In genomic region chr3:95229781-95230494, GRCm38 (mm10) we compare ENCODE assay signal across 8 mouse cellular contexts. TPM values are rescaled to one million over a fixed set of nuclear protein-coding genes. Genes with fewer than 3 reads are reported as not detected.
DNase-seq lines count a peak whose midpoint lies in the region; ATAC-seq and TF ChIP-seq lines count a peak whose summit lies in the region.

No protein-coding gene starts in this region.

- DNase-seq in adrenal gland, postnatal 36 days, result peak; percentile 51 to 60
- peak; percentile 76 for DNase-seq in forebrain, embryonic 11.5 days (ENCODE audit: low spot score)
- peak; percentile 68 for DNase-seq in hindbrain, embryonic 10.5 days (ENCODE audit: low spot score)
- peak; percentile 76 for DNase-seq in layer of hippocampus, adult 9-11 months
- peak; percentile 22 for DNase-seq in retina, embryonic 14.5 days (ENCODE audit: low spot score)

- peaks cover 70% of the 10 kb centered on the region for H3K79me3 ChIP-seq in C2C12 (ENCODE audit: low read depth)

- ATAC-seq in forebrain, embryonic 11.5 days (replicated peaks; ENCODE audit: low FRiP score), result peak; percentile 29; the same call in 1 of the 2 replicates
- ATAC-seq in lung, embryonic 15.5 days (ENCODE audit: borderline replicate concordance, extremely low read depth, low FRiP score, low TSS enrichment), result peak; percentile 21; the same call in 1 of the 2 replicates
- no peak for ATAC-seq in activated CD4-positive, CD25-positive, alpha-beta regulatory T cell, adult 4 months

- H3K27me3 ChIP-seq in C2C12 (ENCODE audit: control insufficient read depth, insufficient read depth, insufficient read length), result no peaks in the 10 kb centered on the region
- no peaks in the 10 kb centered on the region for H3K27me3 ChIP-seq in forebrain, embryonic 11.5 days (ENCODE audit: control insufficient read depth, insufficient read depth, low read length)
- H3K27me3 ChIP-seq in hindbrain, embryonic 10.5 days (ENCODE audit: insufficient read depth, poor library complexity, severe bottlenecking), result no peaks in the 10 kb centered on the region
- H3K27me3 ChIP-seq in lung, embryonic 15.5 days, result no peaks in the 10 kb centered on the region

- H3K27ac ChIP-seq in forebrain, embryonic 11.5 days (ENCODE audit: low read depth, low read length), result peak overlapping the region; percentile 94
- peak overlapping the region; percentile 98 for H3K27ac ChIP-seq in hindbrain, embryonic 10.5 days
- H3K27ac ChIP-seq in lung, embryonic 15.5 days, result peak overlapping the region; percentile 98

- H3K9me3 ChIP-seq in forebrain, embryonic 11.5 days (ENCODE audit: control insufficient read depth, low read length), result no peaks in the 10 kb centered on the region
- no peaks in the 10 kb centered on the region for H3K9me3 ChIP-seq in hindbrain, embryonic 10.5 days
- H3K9me3 ChIP-seq in lung, embryonic 15.5 days, result no peaks in the 10 kb centered on the region

- H3K79me2 ChIP-seq in C2C12 (ENCODE audit: control insufficient read depth, insufficient read depth), result peaks cover 98% of the 10 kb centered on the region

- peaks cover 47% of the 10 kb centered on the region for H3K36me3 ChIP-seq in C2C12 (ENCODE audit: control insufficient read depth, insufficient read depth)
- peaks cover 20% of the 10 kb centered on the region for H3K36me3 ChIP-seq in forebrain, embryonic 11.5 days (ENCODE audit: control insufficient read depth, insufficient read depth, low read length)
- peaks cover 54% of the 10 kb centered on the region for H3K36me3 ChIP-seq in hindbrain, embryonic 10.5 days
- H3K36me3 ChIP-seq in lung, embryonic 15.5 days, result peaks cover 40% of the 10 kb centered on the region

- H3ac ChIP-seq in C2C12 (ENCODE audit: control insufficient read depth, insufficient read length, low read depth), result peak overlapping the region; percentile 87

- H3K4me3 ChIP-seq in C2C12 (ENCODE audit: insufficient read depth, poor library complexity, severe bottlenecking), result peak overlapping the region; percentile 69
- H3K4me3 ChIP-seq in forebrain, embryonic 11.5 days (ENCODE audit: low read depth, low read length), result peak overlapping the region; percentile 95
- peak overlapping the region; percentile 98 for H3K4me3 ChIP-seq in hindbrain, embryonic 10.5 days
- peak overlapping the region; percentile 88 for H3K4me3 ChIP-seq in lung, embryonic 15.5 days

- H3K9ac ChIP-seq in forebrain, embryonic 11.5 days (ENCODE audit: low read length), result peak overlapping the region; percentile 96
- H3K9ac ChIP-seq in lung, embryonic 15.5 days, result peak overlapping the region; percentile 96

- WGBS in forebrain, embryonic 11.5 days, result 1% methylated on average over 13 of the region's 13 CpGs
- 2% methylated on average over 13 of the region's 13 CpGs for WGBS in hindbrain, embryonic 10.5 days
- WGBS in lung, embryonic 15.5 days, result under 1% methylated on average over 13 of the region's 13 CpGs

- peak overlapping the region; percentile 93 for H3K4me2 ChIP-seq in forebrain, embryonic 11.5 days (ENCODE audit: low read depth, low read length, severe bottlenecking)
- peak overlapping the region; percentile 86 for H3K4me2 ChIP-seq in lung, embryonic 15.5 days

- no peak for TF ChIP-seq CTCF in C2C12 (IDR thresholded peaks at IDR 0.05; ENCODE audit: control insufficient read depth, insufficient read depth, insufficient read length)

- peaks cover 15% of the 10 kb centered on the region; the same call in 1 of the 2 replicates for H3K4me1 ChIP-seq in forebrain, embryonic 11.5 days (replicated peaks; ENCODE audit: control insufficient read depth, insufficient read depth, low read length)
- peaks cover 54% of the 10 kb centered on the region for H3K4me1 ChIP-seq in hindbrain, embryonic 10.5 days (replicated peaks)
- peaks cover 29% of the 10 kb centered on the region for H3K4me1 ChIP-seq in lung, embryonic 15.5 days

TF ChIP-seq in C2C12, 6 proteins besides CTCF, POLR2A, EP300 and RAD21:
- TF ChIP-seq CEBPB (IDR thresholded peaks at IDR 0.05; ENCODE audit: low read depth) (no peak), MYOD1 (IDR thresholded peaks at IDR 0.05; ENCODE audit: control insufficient read depth, insufficient read length, low read depth) (peak; percentile 40), USF1 (IDR thresholded peaks at IDR 0.05; ENCODE audit: low read depth) (no peak), MAX (IDR thresholded peaks at IDR 0.05) (no peak)

RNA-seq across cellular contexts. Expression of gene Cdc42se1, which starts 1.4 kb away (rescaled TPM):
- 80.9 TPM for polyA plus RNA-seq in C2C12 (2012; fragmentation: generic; extraction: Trizol)
- total RNA-seq in adrenal gland, postnatal 36 days (2021), result 10 to 100 TPM; 86.9 to 94.8 TPM
- 120 and 124 TPM in 2 replicates for polyA plus RNA-seq in forebrain, embryonic 11.5 days (2014; fragmentation: Nextera tagmentation; extraction: Ambion mirVana)
- polyA plus RNA-seq in hindbrain, embryonic 10.5 days (2016; fragmentation: Nextera tagmentation; extraction: Ambion mirVana), result 99.6 and 111 TPM in 2 replicates
- 111 and 115 TPM in 2 replicates for polyA plus RNA-seq in lung, embryonic 15.5 days (2015; fragmentation: Nextera tagmentation; extraction: Ambion mirVana)
- polyA plus RNA-seq in activated CD4-positive, CD25-positive, alpha-beta regulatory T cell, adult 4 months (2017; shearing (Covaris generic)), result 100 to 1,000 TPM; 258 to 260 TPM

RNA-seq across cellular contexts. Expression of gene Mllt11, which starts 2.0 kb away (rescaled TPM):
- polyA plus RNA-seq in C2C12 (2012; fragmentation: generic; extraction: Trizol), result 19.6 TPM
- 10 to 100 TPM in 1 of 2 experiments, 1 to 10 TPM in 1; 6.9 to 10.9 TPM for total RNA-seq in adrenal gland, postnatal 36 days (2021)
- polyA plus RNA-seq in forebrain, embryonic 11.5 days (2014; fragmentation: Nextera tagmentation; extraction: Ambion mirVana), result 75.2 and 89.8 TPM in 2 replicates
- 45.8 and 95.9 TPM in 2 replicates for polyA plus RNA-seq in hindbrain, embryonic 10.5 days (2016; fragmentation: Nextera tagmentation; extraction: Ambion mirVana)
- 10.7 and 11.6 TPM in 2 replicates for polyA plus RNA-seq in lung, embryonic 15.5 days (2015; fragmentation: Nextera tagmentation; extraction: Ambion mirVana)
- 10 to 100 TPM; 21.2 to 31.5 TPM for polyA plus RNA-seq in activated CD4-positive, CD25-positive, alpha-beta regulatory T cell, adult 4 months (2017; shearing (Covaris generic))

RNA-seq across cellular contexts. Expression of gene Gm128, which starts 11.5 kb away (rescaled TPM):
- 0.11 TPM for polyA plus RNA-seq in C2C12 (2012; fragmentation: generic; extraction: Trizol)
- under 1 TPM; 0.17 to 0.26 TPM for total RNA-seq in adrenal gland, postnatal 36 days (2021)
- polyA plus RNA-seq in forebrain, embryonic 11.5 days (2014; fragmentation: Nextera tagmentation; extraction: Ambion mirVana), result 0.17 and 0.21 TPM in 2 replicates
- 0.17 and 0.22 TPM in 2 replicates for polyA plus RNA-seq in hindbrain, embryonic 10.5 days (2016; fragmentation: Nextera tagmentation; extraction: Ambion mirVana)
- polyA plus RNA-seq in lung, embryonic 15.5 days (2015; fragmentation: Nextera tagmentation; extraction: Ambion mirVana), result 0.32 and 0.60 TPM in 2 replicates
- 1 to 10 TPM in 1 of 2 experiments, under 1 TPM in 1; 0.40 to 1.1 TPM for polyA plus RNA-seq in activated CD4-positive, CD25-positive, alpha-beta regulatory T cell, adult 4 months (2017; shearing (Covaris generic))

RNA-seq across cellular contexts. Expression of gene Gabpb2, which starts 12.2 kb away (rescaled TPM):
- polyA plus RNA-seq in C2C12 (2012; fragmentation: generic; extraction: Trizol), result 5.7 TPM
- 10 to 100 TPM; 21.3 to 22.6 TPM for total RNA-seq in adrenal gland, postnatal 36 days (2021)
- polyA plus RNA-seq in forebrain, embryonic 11.5 days (2014; fragmentation: Nextera tagmentation; extraction: Ambion mirVana), result 8.9 and 10.8 TPM in 2 replicates
- 7.9 and 12.2 TPM in 2 replicates for polyA plus RNA-seq in hindbrain, embryonic 10.5 days (2016; fragmentation: Nextera tagmentation; extraction: Ambion mirVana)
- 9.9 and 11.2 TPM in 2 replicates for polyA plus RNA-seq in lung, embryonic 15.5 days (2015; fragmentation: Nextera tagmentation; extraction: Ambion mirVana)
- 10 to 100 TPM; 31.0 to 34.7 TPM for polyA plus RNA-seq in activated CD4-positive, CD25-positive, alpha-beta regulatory T cell, adult 4 months (2017; shearing (Covaris generic))

RNA-seq across cellular contexts. Expression of gene Bnipl, which starts 21.1 kb away (rescaled TPM):
- 0.34 TPM for polyA plus RNA-seq in C2C12 (2012; fragmentation: generic; extraction: Trizol)
- under 1 TPM in 1 of 2 experiments, not detected in 1; 0.89 TPM for total RNA-seq in adrenal gland, postnatal 36 days (2021)
- 0.39 and 0.72 TPM in 2 replicates for polyA plus RNA-seq in forebrain, embryonic 11.5 days (2014; fragmentation: Nextera tagmentation; extraction: Ambion mirVana)
- 0.60 and 0.63 TPM in 2 replicates for polyA plus RNA-seq in hindbrain, embryonic 10.5 days (2016; fragmentation: Nextera tagmentation; extraction: Ambion mirVana)
- 4.0 and 4.1 TPM in 2 replicates for polyA plus RNA-seq in lung, embryonic 15.5 days (2015; fragmentation: Nextera tagmentation; extraction: Ambion mirVana)
- polyA plus RNA-seq in activated CD4-positive, CD25-positive, alpha-beta regulatory T cell, adult 4 months (2017; shearing (Covaris generic)), result not detected

Comparison
In these comparisons a context has a peak if more than half of its experiments do, and no peak if none do; other contexts are left out.
1. DNase-seq: peak in every context shown above with its lines; median percentile 76 in forebrain, embryonic 11.5 days; 76 in layer of hippocampus, adult 9-11 months; 68 in hindbrain, embryonic 10.5 days; 56 in adrenal gland, postnatal 36 days; 22 in retina, embryonic 14.5 days.